Mouse (Mus musculus) left cerebral cortex, postnatal 10 days (tissue): ENCODE data around the gene Rab4b. TPM values are rescaled to one million over a fixed set of nuclear protein-coding genes. Genes with fewer than 3 reads are reported as not detected.

ENCODE experiments used
- DNase-seq, 2 experiments: peaks; one replicate each; pipeline ENCODE4 v3.0.0; 2021 to 2022; ENCODE audit warnings: low spot score in 2 of 2, mixed read lengths in 1 of 2; ENCODE audit errors: extremely low spot score in 1 of 2
- intact Hi-C: fragments of 180-260 bp; cut with DNase I; formaldehyde crosslinking; loops from one replicate; pipeline ENCODE4 v1.15.1; 2025
- microRNA-seq: library from miRNA; unstranded; fragments of <30 nt; microRNA quantifications from one replicate; pipeline ENCODE4 v1.2.0, GENCODE M21; 2022
- total RNA-seq, 2 experiments: library from RNA; stranded (reverse); gene quantifications; 2 replicates each; pipeline ENCODE4 v1.2.3; 2021

Rab4b gene
- total RNA-seq, 2 experiments from 2014 or later = 85.4 to 89.5 TPM

DNA sequence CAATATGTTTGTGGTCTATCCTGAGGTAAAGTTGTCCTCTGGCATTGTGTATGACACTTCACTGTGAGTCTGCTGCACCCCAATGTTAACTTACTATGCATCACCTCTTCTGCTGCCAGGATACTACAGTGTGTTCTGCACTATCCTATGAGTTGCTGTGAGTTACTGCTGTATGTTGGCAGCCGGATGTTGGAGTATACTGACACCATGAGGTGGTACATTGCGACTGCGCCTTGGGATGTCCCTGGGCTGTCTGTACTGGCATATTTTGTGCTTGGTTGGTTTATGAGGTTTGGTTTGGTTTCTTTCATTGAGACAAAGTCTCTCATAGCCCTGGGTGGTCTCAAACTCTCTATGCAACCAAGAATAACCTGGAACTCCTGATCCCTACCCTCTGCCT lies 50.5 kb downstream of the Rab4b start:
- DNase-seq = peak; percentile 13 to 51

DNA sequence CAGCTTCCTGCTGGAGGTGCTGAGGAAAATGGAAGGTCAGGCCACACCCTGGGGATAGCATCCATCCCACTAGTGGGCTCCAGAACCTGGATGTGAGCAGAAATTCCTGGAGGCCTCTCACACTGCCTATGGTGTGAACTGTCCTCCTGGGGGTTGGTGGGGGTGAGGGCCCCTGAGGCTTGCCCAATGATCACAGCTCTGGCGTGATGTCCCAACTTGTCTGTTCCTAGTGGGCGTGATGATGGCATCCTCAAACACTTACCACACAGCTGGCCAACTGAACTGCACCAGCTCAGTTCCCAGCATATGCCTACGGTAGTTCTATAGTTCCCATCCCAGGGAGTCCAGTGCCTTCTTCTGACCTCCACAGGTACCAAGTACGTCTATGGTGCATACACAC lies 53.7 kb downstream of the Rab4b start:
- no peak for DNase-seq
- intact Hi-C loops = no loop called here

More for the DNA sequence above, 50.5 kb downstream of the Rab4b start:
- intact Hi-C loops = no loop called here

DNA sequence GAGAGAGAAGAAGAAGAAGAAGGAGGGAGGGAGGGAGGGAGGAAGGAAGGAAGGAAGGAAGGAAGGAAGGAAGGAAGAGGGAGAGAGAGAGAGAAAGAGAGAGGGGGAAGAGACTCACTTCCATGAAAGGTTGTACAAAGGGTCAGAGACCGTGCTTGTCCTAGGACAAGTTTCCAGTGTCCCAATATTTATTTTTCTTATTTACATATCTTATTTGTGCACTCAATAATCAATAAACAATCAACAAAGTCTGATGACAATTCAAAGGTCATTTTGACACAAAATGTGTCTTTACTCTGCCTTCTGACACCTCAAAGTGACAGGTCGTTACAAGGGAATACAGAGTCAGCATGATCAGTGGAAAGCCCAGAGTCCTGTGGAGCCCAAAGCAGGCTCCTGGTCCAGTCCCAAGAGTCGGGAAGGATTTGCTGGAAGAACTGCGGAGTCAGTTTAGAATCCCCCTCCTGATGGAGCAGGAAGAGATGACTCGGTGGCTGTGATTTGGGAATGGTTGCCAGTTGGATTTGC lies 54.3 kb downstream of the Rab4b start:
- intact Hi-C loops = no loop called here
- no peak for DNase-seq

DNA sequence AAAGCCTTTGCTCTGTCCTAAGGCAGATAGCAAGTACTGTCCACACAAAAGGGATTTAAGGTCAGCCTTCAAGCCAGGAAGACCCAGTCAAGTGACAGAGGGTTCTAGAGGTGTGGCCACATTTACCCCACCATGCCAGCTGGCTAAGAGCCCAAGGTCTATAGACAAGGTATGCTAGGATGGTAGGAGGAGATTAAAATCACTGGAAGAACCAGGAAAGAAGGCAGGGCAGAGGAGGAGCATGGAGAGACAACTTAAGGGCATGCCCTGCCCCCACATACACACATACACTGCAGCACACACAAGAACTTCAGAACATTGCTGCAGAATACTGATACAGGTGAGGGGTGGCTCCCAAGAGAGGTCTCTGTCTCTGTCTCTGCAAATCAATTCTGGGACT lies 59.0 kb downstream of the Rab4b start, which contains the start of gene Cyp2f2:
TSS of gene Cyp2f2 (plus strand) at position 234 of the 400 bp plus-strand sequence.
- intact Hi-C loops = no loop called here
- no peak for DNase-seq

Small RNA genes lying within 50 kb of the gene (microRNA-seq; reads per million reads assigned to microRNA genes)
- gene Mir1191 (not detected), gene Mir3101 (0.86 reads per million)

Other genes with a start within 250 kb of the Rab4b start
- not detected for gene Cyp2a22, start 239.5 kb downstream of the Rab4b start, total RNA-seq
- not detected for gene Cyp2a12, start 149.8 kb downstream of the Rab4b start, total RNA-seq
- under 1 TPM; 0.34 to 0.39 TPM for gene Cyp2f2, start 59.0 kb downstream of the Rab4b start, total RNA-seq
- not detected for gene Cyp2t4, start 25.2 kb downstream of the Rab4b start, total RNA-seq
- gene Egln2, start 12.1 kb downstream of the Rab4b start, total RNA-seq = 10 to 100 TPM; 82.3 to 84.9 TPM
- gene Gm21983, start 2.2 kb upstream of the Rab4b start, total RNA-seq = not detected
- gene Mia, start 2.3 kb upstream of the Rab4b start, total RNA-seq = 1 to 10 TPM; 1.5 to 3.2 TPM
- 10 to 100 TPM; 19.7 to 21.5 TPM for gene BC024978, start 16.9 kb upstream of the Rab4b start, total RNA-seq
- gene Snrpa, start 17.4 kb upstream of the Rab4b start, total RNA-seq = 10 to 100 TPM; 83.9 to 84.3 TPM
- 1 to 10 TPM; 7.6 to 8.7 TPM for gene Itpkc, start 49.8 kb upstream of the Rab4b start, total RNA-seq
- 10 to 100 TPM; 28.3 TPM for gene Coq8b, start 54.1 kb upstream of the Rab4b start, total RNA-seq
- 100 to 1,000 TPM; 117 to 126 TPM for gene Numbl, start 79.5 kb upstream of the Rab4b start, total RNA-seq
- 10 to 100 TPM; 52.3 to 57.5 TPM for gene Ltbp4, start 158.8 kb upstream of the Rab4b start, total RNA-seq
- 10 to 100 TPM; 24.7 to 27.9 TPM for gene Shkbp1, start 177.1 kb upstream of the Rab4b start, total RNA-seq
- gene Gm20479, start 178.5 kb upstream of the Rab4b start, total RNA-seq = not detected